In the genomic region with DNA sequence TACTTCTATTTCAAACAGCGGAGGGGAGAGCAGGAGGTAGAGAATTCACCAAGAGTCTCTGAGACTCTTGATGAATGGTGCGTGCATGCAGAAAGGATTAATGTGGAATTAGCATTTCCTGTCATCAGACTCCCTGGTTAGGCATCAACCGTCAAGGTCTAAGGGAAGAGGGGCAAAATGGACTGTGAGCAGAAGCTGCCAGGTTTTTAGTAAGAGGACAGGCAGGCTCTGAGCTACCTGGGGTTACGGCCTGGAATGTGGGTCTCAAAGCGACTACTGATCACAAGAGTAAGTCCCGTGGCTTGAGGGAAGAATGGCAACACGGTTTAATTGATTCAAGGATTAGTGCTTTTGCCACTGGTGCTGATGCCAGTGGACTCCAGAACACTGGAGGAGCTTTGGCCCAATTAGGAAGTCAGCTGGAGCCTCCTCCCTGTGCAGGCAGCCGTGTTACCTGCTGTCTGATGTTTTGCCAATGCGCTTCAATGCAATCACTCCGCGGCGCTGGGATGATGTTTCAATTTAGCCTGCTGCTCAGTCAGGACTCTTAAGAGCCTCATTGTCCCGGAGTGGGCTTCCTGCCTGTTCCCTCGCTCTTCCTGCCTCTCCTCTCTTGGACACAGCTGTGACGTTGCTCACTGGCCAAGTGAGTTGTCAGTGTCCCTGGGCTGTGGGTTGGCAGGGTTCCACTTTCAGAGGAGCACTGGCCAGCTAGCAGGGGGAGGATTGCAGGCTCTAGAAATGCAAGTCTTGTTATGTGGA, we compare ENCODE assay signal across 8 mouse cellular contexts. TPM values are rescaled to one million over a fixed set of nuclear protein-coding genes. Genes with fewer than 3 reads are reported as not detected.
A peak's percentile ranks its signal among the peaks of the same experiment; 100 is the strongest.
DNase-seq lines count a peak whose midpoint lies in the region; ATAC-seq and TF ChIP-seq lines count a peak whose summit lies in the region.

No protein-coding gene starts in this region.

- H3K4me3 ChIP-seq in layer of hippocampus, adult 2 months, result peak overlapping the region; percentile 3; the same call in 1 of the 2 replicates

- TF ChIP-seq CTCF in layer of hippocampus, adult 2 months (conservative IDR thresholded peaks at IDR 0.05), result no peak

- no peak for ATAC-seq in monocyte, adult 5-6 weeks (replicated peaks; ENCODE audit: insufficient number of reproducible peaks, low FRiP score, low TSS enrichment, poor library complexity, severe bottlenecking)

- peak; percentile 5 for DNase-seq in NIH3T3 (ENCODE audit: low read depth)
- DNase-seq in cerebellum, adult 8-10 months, result peak; percentile 20
- peak; percentile 49 to 70 for DNase-seq in frontal cortex, postnatal 14 days (ENCODE audit: low spot score in 2 of 2)
- peak; percentile 84 for DNase-seq in heart, postnatal 4 days
- DNase-seq in layer of hippocampus, adult 2 months (ENCODE audit: low spot score in 2 of 2), result peak; percentile 51 to 55
- DNase-seq in lung, postnatal 10 days, result peak; percentile 81
- DNase-seq in right cerebral cortex, adult 2 months (ENCODE audit: low spot score in 2 of 2), result peak; percentile 46 to 56

- peak overlapping the region; percentile 15; the same call in 1 of the 2 replicates for H3K27ac ChIP-seq in layer of hippocampus, adult 2 months

RNA-seq across cellular contexts. Expression of a gene that starts 54.6 kb away (rescaled TPM):
- 10 to 100 TPM; 11.6 to 12.6 TPM for total RNA-seq in heart, postnatal 4 days (2021)
- 1 to 10 TPM; 6.2 to 8.2 TPM for total RNA-seq in layer of hippocampus, adult 2 months (2021)
- total RNA-seq in monocyte, adult 5-6 weeks (2017), result 0.48 to 1.6 TPM (median 1.5 TPM) in 3 replicates

Comparison
In these comparisons a context has a peak if more than half of its experiments do, and no peak if none do; other contexts are left out.
1. DNase-seq: peak in every context shown above with its lines; median percentile 84 in heart, postnatal 4 days; 81 in lung, postnatal 10 days; 60 in frontal cortex, postnatal 14 days; 53 in layer of hippocampus, adult 2 months; 51 in right cerebral cortex, adult 2 months; 20 in cerebellum, adult 8-10 months; 5 in NIH3T3.